Mouse (Mus musculus): ENCODE results near the gene Plekhd1. TPM values are rescaled to one million over a fixed set of nuclear protein-coding genes. Genes with fewer than 3 reads are reported as not detected.

The Plekhd1 gene
- polyA plus RNA-seq, 1 experiment from 2014 or later, result 4.6 TPM

GRCm38 (mm10) chr12:80758559-80759386 is 66.4 kb downstream of the Plekhd1 start:
- Histone ChIP-seq H3K4me1 (ENCODE audit: control insufficient read depth, insufficient read depth, low read length) (peaks cover 27% of the 10 kb centered on the region), H3K9me3 (replicated peaks; ENCODE audit: control insufficient read depth, low read length) (no peaks in the 10 kb centered on the region), H3K36me3 (ENCODE audit: control insufficient read depth, insufficient read depth, low read length) (no peaks in the 10 kb centered on the region), H3K9ac (ENCODE audit: low read length) (peak overlapping the region; percentile 66), H3K4me2 (ENCODE audit: low read depth, low read length) (peak overlapping the region; percentile 92), H3K4me3 (replicated peaks; ENCODE audit: low read length) (peak overlapping the region; percentile 58), H3K27me3 (ENCODE audit: control insufficient read depth, insufficient read depth, low read length) (peaks cover 61% of the 10 kb centered on the region), H3K27ac (ENCODE audit: low read length) (no peak overlapping the region)
- 3% methylated on average over 91 of the region's 92 CpGs for WGBS
- ATAC-seq (ENCODE audit: insufficient read depth, low FRiP score), result 0 out of 2 replicates have a peak, but pooled peaks have one; percentile 27

GRCm38 (mm10) chr12:80759387-80759712 is 67.0 kb downstream of the Plekhd1 start:
- no peak for ATAC-seq (ENCODE audit: insufficient read depth, low FRiP score)
- peaks cover 61% of the 10 kb centered on the region for H3K27me3 ChIP-seq (ENCODE audit: control insufficient read depth, insufficient read depth, low read length)
- peak overlapping the region; percentile 66 for H3K9ac ChIP-seq (ENCODE audit: low read length)
- WGBS, result 7% methylated on average over 13 of the region's 13 CpGs
- H3K27ac ChIP-seq (ENCODE audit: low read length), result no peak overlapping the region
- no peaks in the 10 kb centered on the region for H3K9me3 ChIP-seq (replicated peaks; ENCODE audit: control insufficient read depth, low read length)
- H3K36me3 ChIP-seq (ENCODE audit: control insufficient read depth, insufficient read depth, low read length), result no peaks in the 10 kb centered on the region
- peak overlapping the region; percentile 92 for H3K4me2 ChIP-seq (ENCODE audit: low read depth, low read length)
- peaks cover 27% of the 10 kb centered on the region for H3K4me1 ChIP-seq (ENCODE audit: control insufficient read depth, insufficient read depth, low read length)
- peak overlapping the region; percentile 58 for H3K4me3 ChIP-seq (replicated peaks; ENCODE audit: low read length)

- H3K27me3 ChIP-seq (ENCODE audit: control insufficient read depth, insufficient read depth, low read length), result peaks cover 60% of the 10 kb centered on the region
- WGBS, result 5% methylated on average over 22 of the region's 22 CpGs
- peaks cover 27% of the 10 kb centered on the region for H3K4me1 ChIP-seq (ENCODE audit: control insufficient read depth, insufficient read depth, low read length)
- H3K9ac ChIP-seq (ENCODE audit: low read length), result peak overlapping the region; percentile 40; the same call in 1 of the 2 replicates
- no peaks in the 10 kb centered on the region for H3K36me3 ChIP-seq (ENCODE audit: control insufficient read depth, insufficient read depth, low read length)
- H3K4me3 ChIP-seq (replicated peaks; ENCODE audit: low read length), result peak overlapping the region; percentile 37
- H3K27ac ChIP-seq (ENCODE audit: low read length), result no peak overlapping the region
- no peak for ATAC-seq (ENCODE audit: insufficient read depth, low FRiP score)
- peak overlapping the region; percentile 53 for H3K4me2 ChIP-seq (ENCODE audit: low read depth, low read length)
- no peaks in the 10 kb centered on the region for H3K9me3 ChIP-seq (replicated peaks; ENCODE audit: control insufficient read depth, low read length)
Observed at GRCm38 (mm10) chr12:80759713-80760395, 67.5 kb downstream of the Plekhd1 start.

DNA sequence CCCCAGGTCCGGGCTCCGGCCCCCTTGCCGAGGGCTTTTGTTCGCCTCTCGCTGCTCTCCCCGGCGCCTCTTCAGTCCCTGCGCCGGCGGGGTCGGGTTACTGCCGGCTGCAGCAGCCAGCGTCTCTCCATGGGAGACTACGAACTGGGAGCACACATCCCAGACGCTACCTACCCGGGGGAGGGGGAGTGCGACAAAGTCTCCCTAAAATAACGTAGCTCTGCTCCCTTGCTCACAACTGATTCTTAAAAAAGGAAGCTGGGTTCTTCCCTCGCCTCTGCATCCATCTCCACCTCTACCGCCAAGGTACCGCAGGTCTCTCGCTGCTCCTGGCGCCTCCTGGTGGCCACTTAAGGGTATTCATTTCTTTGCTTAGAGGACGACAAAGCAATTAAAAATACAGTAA is 68.0 kb downstream of the Plekhd1 start, which contains the start of gene Ccdc177:
Ccdc177 (minus strand) TSS at position 292 of the 406 bp plus-strand sequence.
- H3K9me3 ChIP-seq (replicated peaks; ENCODE audit: control insufficient read depth, low read length), result no peaks in the 10 kb centered on the region
- H3K27ac ChIP-seq (ENCODE audit: low read length), result no peak within 1 kb of the TSS
- 2% methylated on average over 24 of the region's 24 CpGs for whole genome bisulfite sequencing
- peaks cover 56% of the 10 kb centered on the region for H3K27me3 ChIP-seq (ENCODE audit: control insufficient read depth, insufficient read depth, low read length)
- no peak for ATAC-seq (ENCODE audit: insufficient read depth, low FRiP score)
- H3K4me3 ChIP-seq (replicated peaks; ENCODE audit: low read length), result peak within 1 kb of the TSS; percentile 37
- H3K9ac ChIP-seq (ENCODE audit: low read length), result peak within 1 kb of the TSS; percentile 40; the same call in 1 of the 2 replicates
- H3K4me1 ChIP-seq (ENCODE audit: control insufficient read depth, insufficient read depth, low read length), result peaks cover 27% of the 10 kb centered on the region
- peak within 1 kb of the TSS; percentile 53 for H3K4me2 ChIP-seq (ENCODE audit: low read depth, low read length)
- H3K36me3 ChIP-seq (ENCODE audit: control insufficient read depth, insufficient read depth, low read length), result no peaks in the 10 kb centered on the region

- H3K4me1 ChIP-seq (ENCODE audit: control insufficient read depth, insufficient read depth, low read length), result peaks cover 20% of the 10 kb centered on the region
- WGBS, result 75% methylated on average over 5 of the region's 5 CpGs
- H3K9ac ChIP-seq (ENCODE audit: low read length), result no peak overlapping the region
Observed at GRCm38 (mm10) chr12:80762982-80763381, 70.6 kb downstream of the Plekhd1 start.

DNA sequence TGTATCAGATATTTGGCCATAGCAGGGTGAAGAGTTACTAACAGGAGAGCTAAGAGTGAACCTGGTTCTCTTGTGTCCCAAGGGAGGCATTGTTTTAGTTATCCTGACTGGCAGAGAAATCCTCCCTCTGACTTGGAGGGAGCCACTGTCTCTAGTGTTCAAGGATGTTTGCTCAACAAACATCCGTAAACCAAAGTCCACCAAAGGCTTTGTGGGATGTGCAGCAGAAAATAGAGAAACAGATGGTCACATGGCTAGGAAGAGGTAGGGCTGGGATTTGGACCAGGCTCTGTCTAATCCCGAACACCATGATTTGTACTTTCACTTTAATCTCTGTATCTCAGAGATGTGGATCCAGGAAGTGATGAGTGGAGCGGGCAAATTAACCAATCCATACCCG is 71.7 kb downstream of the Plekhd1 start:
- H3K9me3 ChIP-seq (replicated peaks; ENCODE audit: control insufficient read depth, low read length), result no peaks in the 10 kb centered on the region
- H3K4me1 ChIP-seq (ENCODE audit: control insufficient read depth, insufficient read depth, low read length), result peaks cover 12% of the 10 kb centered on the region
- no peak for ATAC-seq (ENCODE audit: insufficient read depth, low FRiP score)
- no peaks in the 10 kb centered on the region for H3K36me3 ChIP-seq (ENCODE audit: control insufficient read depth, insufficient read depth, low read length)
- H3K27me3 ChIP-seq (ENCODE audit: control insufficient read depth, insufficient read depth, low read length), result peaks cover 20% of the 10 kb centered on the region
- H3K4me3 ChIP-seq (replicated peaks; ENCODE audit: low read length), result no peak overlapping the region
- no peak overlapping the region for H3K27ac ChIP-seq (ENCODE audit: low read length)
- H3K4me2 ChIP-seq (ENCODE audit: low read depth, low read length), result no peak overlapping the region
- no peak overlapping the region for H3K9ac ChIP-seq (ENCODE audit: low read length)
- 61% methylated on average over 4 of the region's 4 CpGs for WGBS

More at GRCm38 (mm10) chr12:80762982-80763381, 70.6 kb downstream of the Plekhd1 start:
- Histone ChIP-seq H3K9me3 (replicated peaks; ENCODE audit: control insufficient read depth, low read length) (no peaks in the 10 kb centered on the region), H3K27ac (ENCODE audit: low read length) (no peak overlapping the region), H3K4me3 (replicated peaks; ENCODE audit: low read length) (no peak overlapping the region), H3K36me3 (ENCODE audit: control insufficient read depth, insufficient read depth, low read length) (no peaks in the 10 kb centered on the region), H3K27me3 (ENCODE audit: control insufficient read depth, insufficient read depth, low read length) (peaks cover 32% of the 10 kb centered on the region), H3K4me2 (ENCODE audit: low read depth, low read length) (no peak overlapping the region)
- ATAC-seq (ENCODE audit: insufficient read depth, low FRiP score), result no peak

DNA sequence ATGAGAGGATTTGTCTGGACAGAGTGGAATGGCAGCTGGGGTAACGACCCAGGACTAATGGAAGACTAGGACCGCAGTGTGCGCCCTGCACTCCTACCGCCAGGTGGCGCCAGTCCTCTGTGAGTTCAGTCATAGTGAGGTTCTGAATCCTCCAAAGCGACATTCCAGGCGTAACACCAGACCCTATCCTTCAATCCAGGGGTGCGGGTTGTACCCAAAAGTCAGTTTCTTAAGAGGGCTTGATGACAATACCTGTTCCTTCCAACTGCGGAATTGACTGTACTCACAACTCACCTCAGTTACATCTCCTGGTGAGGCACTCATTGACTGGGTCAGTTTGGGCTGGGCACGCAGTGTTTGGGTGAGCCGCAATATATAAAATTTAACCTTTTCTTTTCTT is 77.3 kb downstream of the Plekhd1 start:
- H3K4me3 ChIP-seq (replicated peaks; ENCODE audit: low read length), result no peak overlapping the region
- WGBS, result 19% methylated on average over 11 of the region's 11 CpGs
- peak overlapping the region; percentile 23; the same call in 1 of the 2 replicates for H3K4me2 ChIP-seq (ENCODE audit: low read depth, low read length)
- H3K36me3 ChIP-seq (ENCODE audit: control insufficient read depth, insufficient read depth, low read length), result no peaks in the 10 kb centered on the region
- no peaks in the 10 kb centered on the region for H3K4me1 ChIP-seq (ENCODE audit: control insufficient read depth, insufficient read depth, low read length)
- no peaks in the 10 kb centered on the region for H3K27me3 ChIP-seq (ENCODE audit: control insufficient read depth, insufficient read depth, low read length)
- H3K9me3 ChIP-seq (replicated peaks; ENCODE audit: control insufficient read depth, low read length), result no peaks in the 10 kb centered on the region
- H3K27ac ChIP-seq (ENCODE audit: low read length), result no peak overlapping the region
- H3K9ac ChIP-seq (ENCODE audit: low read length), result no peak overlapping the region
- ATAC-seq (ENCODE audit: insufficient read depth, low FRiP score), result peak; percentile 66; the same call in 1 of the 2 replicates
